Mouse (Mus musculus) brain, embryonic 14.5 days (tissue): ENCODE results near the gene Unc5b.

Experiments used
- CTCF ChIP-seq: fragments of 200-500 bp; IDR thresholded peaks from 2 replicates; pipeline ENCODE4 v1.5.1; 2012; ENCODE audit warnings: inconsistent platforms, mild to moderate bottlenecking, moderate library complexity, borderline replicate concordance; ENCODE audit not compliant: insufficient read depth, insufficient read length; ENCODE audit errors: extremely low read depth
- POLR2A ChIP-seq: fragments of 200-500 bp; IDR thresholded peaks from 2 replicates; pipeline ENCODE4 v1.6.1; 2012; ENCODE audit warnings: mild to moderate bottlenecking, inconsistent platforms, borderline replicate concordance; ENCODE audit not compliant: poor library complexity, insufficient read depth, insufficient read length, severe bottlenecking; ENCODE audit errors: extremely low read depth

GRCm38 (mm10) chr10:60819179-60819578 lies 12.2 kb downstream of the Unc5b start:
- no peak for TF ChIP-seq POLR2A
- no peak for TF ChIP-seq CTCF
